Mouse (Mus musculus): ENCODE data around the gene Sfrp2. TPM values are rescaled to one million over a fixed set of nuclear protein-coding genes. Genes with fewer than 3 reads are reported as not detected.
A peak's percentile ranks its signal among the peaks of the same experiment; 100 is the strongest.

Sfrp2 gene
- polyA plus RNA-seq, 1 experiment from 2014 or later: 10.9 TPM

DNA sequence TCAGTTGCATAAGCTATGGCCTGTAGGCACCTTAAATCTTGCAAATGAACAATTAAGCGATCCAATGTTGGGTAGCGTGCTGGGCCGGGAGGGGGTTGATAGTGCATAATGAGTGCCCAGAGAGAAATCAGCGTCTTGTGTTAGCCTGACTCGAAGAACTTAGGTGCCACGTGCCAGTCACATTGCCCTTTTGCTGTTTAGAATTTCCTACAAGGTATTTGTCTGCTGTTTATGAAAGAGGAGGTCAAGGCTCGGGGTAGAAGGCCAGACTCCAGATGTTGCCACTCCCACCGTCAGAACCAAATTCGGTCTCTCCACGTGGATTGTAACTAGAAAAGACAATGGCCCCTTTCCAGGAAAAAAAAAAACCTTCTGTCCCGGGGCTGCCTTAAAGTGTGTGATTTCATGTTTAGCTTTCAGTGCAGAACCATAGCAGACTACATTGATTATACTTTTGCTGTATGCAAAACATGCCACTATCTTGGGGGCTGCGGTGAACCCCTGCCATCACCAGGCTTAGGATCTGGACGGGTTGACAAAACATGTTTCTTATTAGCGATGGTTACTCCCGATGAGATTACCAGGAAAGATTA, 11.0 kb upstream of the Sfrp2 start:
- H3K36me3 ChIP-seq: no peaks in the 10 kb centered on the region
- no peak overlapping the region for H3K4me3 ChIP-seq
- H3K27me3 ChIP-seq (replicated peaks): no peaks in the 10 kb centered on the region
- no peak for ATAC-seq
- H3K9me3 ChIP-seq (replicated peaks): no peaks in the 10 kb centered on the region
- no peak overlapping the region for H3K9ac ChIP-seq
- 76% methylated on average over 15 of the region's 15 CpGs for WGBS (ENCODE audit: insufficient replicate concordance)
- no peak overlapping the region for H3K4me2 ChIP-seq
- no peaks in the 10 kb centered on the region for H3K4me1 ChIP-seq
- no peak overlapping the region for H3K27ac ChIP-seq

- Histone ChIP-seq H3K27me3 (replicated peaks) (no peaks in the 10 kb centered on the region), H3K4me3 (no peak overlapping the region), H3K9ac (no peak overlapping the region), H3K27ac (no peak overlapping the region), H3K4me1 (no peaks in the 10 kb centered on the region), H3K36me3 (no peaks in the 10 kb centered on the region), H3K9me3 (replicated peaks) (no peaks in the 10 kb centered on the region), H3K4me2 (no peak overlapping the region)
- ATAC-seq: no peak
- WGBS (ENCODE audit: insufficient replicate concordance): 77% methylated on average over 6 of the region's 6 CpGs
Measured at GRCm38 (mm10) chr3:83755666-83756065, 10.5 kb upstream of the Sfrp2 start.

DNA sequence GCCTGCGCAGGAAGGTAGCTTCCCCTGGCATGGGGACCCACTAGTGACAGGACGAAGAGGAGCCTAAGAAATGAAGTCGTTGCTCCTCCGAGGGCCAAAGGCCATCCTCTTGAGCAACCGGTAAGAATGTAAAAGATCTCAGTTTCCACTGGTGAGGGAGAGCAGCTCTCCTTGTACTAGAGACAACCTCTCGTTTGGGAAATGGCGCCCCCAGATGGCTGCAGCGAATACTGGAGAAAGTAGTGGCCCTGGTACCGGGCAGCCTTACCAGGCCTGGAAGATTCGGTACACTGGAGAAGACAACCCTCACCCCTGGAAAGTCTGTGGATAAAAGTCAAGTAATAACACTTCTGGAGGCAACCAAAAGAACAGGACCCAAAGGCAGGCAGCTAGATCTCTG, 3.8 kb upstream of the Sfrp2 start:
- no peak for ATAC-seq
- Histone ChIP-seq H3K4me1 (0 out of 2 replicates have a peak, but pooled peaks cover 7% of the 10 kb centered on the region), H3K27me3 (replicated peaks) (peaks cover 52% of the 10 kb centered on the region), H3K4me3 (no peak overlapping the region), H3K4me2 (no peak overlapping the region), H3K9me3 (replicated peaks) (no peaks in the 10 kb centered on the region), H3K27ac (no peak overlapping the region), H3K36me3 (no peaks in the 10 kb centered on the region), H3K9ac (no peak overlapping the region)
- 55% methylated on average over 10 of the region's 10 CpGs for WGBS (ENCODE audit: insufficient replicate concordance)

GRCm38 (mm10) chr3:83763551-83764548, 2.3 kb upstream of the Sfrp2 start:
- ATAC-seq: peak; percentile 57; the same call in 1 of the 2 replicates
- no peaks in the 10 kb centered on the region for H3K9me3 ChIP-seq (replicated peaks)
- H3K27ac ChIP-seq: no peak overlapping the region
- WGBS (ENCODE audit: insufficient replicate concordance): 7% methylated on average over 40 of the region's 40 CpGs
- peak overlapping the region; percentile 58 for H3K4me2 ChIP-seq
- no peak overlapping the region for H3K9ac ChIP-seq
- peak overlapping the region; percentile 18 for H3K4me3 ChIP-seq
- H3K36me3 ChIP-seq: no peaks in the 10 kb centered on the region
- 0 out of 2 replicates have a peak, but pooled peaks cover 7% of the 10 kb centered on the region for H3K4me1 ChIP-seq
- peaks cover 66% of the 10 kb centered on the region for H3K27me3 ChIP-seq (replicated peaks)

- H3K27me3 ChIP-seq (replicated peaks): peaks cover 77% of the 10 kb centered on the region
- H3K9me3 ChIP-seq (replicated peaks): no peaks in the 10 kb centered on the region
- peak overlapping the region; percentile 29; the same call in 1 of the 2 replicates for H3K9ac ChIP-seq
- WGBS (ENCODE audit: insufficient replicate concordance): 2% methylated on average over 25 of the region's 25 CpGs
- peak overlapping the region; percentile 47 for H3K4me3 ChIP-seq
- H3K36me3 ChIP-seq: no peaks in the 10 kb centered on the region
- H3K4me2 ChIP-seq: peak overlapping the region; percentile 65
- 0 out of 2 replicates have a peak, but pooled peaks cover 7% of the 10 kb centered on the region for H3K4me1 ChIP-seq
- ATAC-seq: no peak
- no peak overlapping the region for H3K27ac ChIP-seq
Measured at GRCm38 (mm10) chr3:83766726-83767070, 577 bp downstream of the Sfrp2 start.

DNA sequence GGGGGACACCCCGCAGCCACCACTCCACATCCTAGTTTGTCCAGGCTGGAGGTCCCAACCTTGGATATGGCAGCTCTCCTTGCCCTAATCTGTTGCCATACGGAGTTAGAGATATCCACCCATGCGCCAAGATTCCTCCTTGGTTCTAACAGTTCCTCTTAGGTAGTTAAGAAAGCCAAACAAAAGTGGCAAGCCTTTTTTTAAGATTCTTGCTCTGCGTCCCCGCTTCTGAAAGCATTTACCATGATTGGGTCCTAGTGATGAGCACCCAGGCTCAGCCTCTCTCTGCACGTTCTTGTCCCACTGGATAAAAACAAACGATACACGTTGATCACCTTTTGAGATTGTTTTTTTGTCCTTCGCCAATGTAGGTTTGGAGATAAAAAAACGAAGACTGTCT, 1.0 kb downstream of the Sfrp2 start:
- 13% methylated on average over 10 of the region's 10 CpGs for WGBS (ENCODE audit: insufficient replicate concordance)
- H3K9me3 ChIP-seq (replicated peaks): no peaks in the 10 kb centered on the region
- no peak overlapping the region for H3K9ac ChIP-seq
- 0 out of 2 replicates have a peak, but pooled peaks cover 7% of the 10 kb centered on the region for H3K4me1 ChIP-seq
- H3K4me3 ChIP-seq: peak overlapping the region; percentile 47
- no peaks in the 10 kb centered on the region for H3K36me3 ChIP-seq
- H3K27me3 ChIP-seq (replicated peaks): peaks cover 73% of the 10 kb centered on the region
- H3K4me2 ChIP-seq: peak overlapping the region; percentile 65
- ATAC-seq: no peak
- no peak overlapping the region for H3K27ac ChIP-seq

DNA sequence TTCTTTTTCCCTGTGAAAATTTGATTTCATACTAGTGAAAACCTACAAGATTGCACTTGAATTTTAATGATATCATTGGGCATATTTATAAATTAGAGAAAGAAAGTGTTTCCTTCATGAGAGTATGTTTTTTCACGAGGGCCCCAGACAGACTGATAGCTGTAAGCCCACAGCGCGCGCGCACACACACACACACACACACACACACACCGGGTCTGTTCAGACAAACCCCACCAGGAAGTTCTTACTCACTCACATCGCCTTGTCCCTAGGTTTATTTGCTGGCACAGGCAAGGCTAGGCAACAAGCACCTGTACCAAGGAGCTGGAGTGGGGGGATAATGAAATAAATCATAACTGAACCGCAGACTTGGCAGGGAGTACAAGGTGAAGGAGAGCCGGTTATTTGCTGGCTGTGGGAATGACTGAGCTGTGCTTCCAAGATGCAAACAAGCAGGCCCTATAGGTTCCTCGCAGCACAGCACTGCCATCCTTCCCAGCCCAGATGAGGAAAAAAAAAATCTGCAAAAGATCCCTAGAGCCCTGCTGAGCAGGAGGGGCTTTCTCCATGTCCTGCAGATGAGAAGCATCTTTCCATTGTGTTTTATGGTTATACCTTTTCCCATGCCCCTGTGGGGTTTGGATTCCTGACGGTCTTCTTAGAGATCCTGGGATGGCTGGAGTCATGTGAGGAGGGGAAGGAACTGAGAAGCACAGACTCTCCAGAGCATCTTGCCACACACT, 2.3 kb downstream of the Sfrp2 start:
- H3K36me3 ChIP-seq: no peaks in the 10 kb centered on the region
- 40% methylated on average over 11 of the region's 11 CpGs for WGBS (ENCODE audit: insufficient replicate concordance)

DNA sequence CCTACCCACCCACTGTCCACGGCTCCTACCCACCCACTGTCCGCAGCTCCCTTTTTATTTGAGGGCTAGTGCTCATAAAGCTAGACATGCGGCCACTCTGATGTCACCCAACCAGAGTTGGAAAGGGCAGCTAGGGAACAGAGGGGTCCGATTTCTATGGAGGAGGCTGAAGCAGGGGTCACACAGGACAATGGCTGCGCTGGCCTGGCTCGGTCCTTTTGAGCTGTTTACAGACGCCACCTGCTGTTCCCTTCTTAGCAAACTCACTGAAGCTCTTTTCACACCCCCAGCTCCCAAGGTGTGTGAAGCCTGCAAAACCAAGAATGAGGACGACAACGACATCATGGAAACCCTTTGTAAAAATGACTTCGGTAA, 2.9 kb downstream of the Sfrp2 start:
- no peaks in the 10 kb centered on the region for H3K36me3 ChIP-seq
- H3K4me2 ChIP-seq: no peak overlapping the region
- H3K4me1 ChIP-seq: 0 out of 2 replicates have a peak, but pooled peaks cover 7% of the 10 kb centered on the region
- no peak overlapping the region for H3K27ac ChIP-seq
- WGBS (ENCODE audit: insufficient replicate concordance): 41% methylated on average over 10 of the region's 10 CpGs
- H3K9ac ChIP-seq: no peak overlapping the region
- H3K4me3 ChIP-seq: no peak overlapping the region
- H3K27me3 ChIP-seq (replicated peaks): peaks cover 61% of the 10 kb centered on the region
- H3K9me3 ChIP-seq (replicated peaks): no peaks in the 10 kb centered on the region
- ATAC-seq: no peak

More for the DNA sequence above, 2.3 kb downstream of the Sfrp2 start:
- H3K27me3 ChIP-seq (replicated peaks): peaks cover 66% of the 10 kb centered on the region
- H3K27ac ChIP-seq: no peak overlapping the region
- no peak overlapping the region for H3K4me3 ChIP-seq
- H3K4me1 ChIP-seq: 0 out of 2 replicates have a peak, but pooled peaks cover 7% of the 10 kb centered on the region
- H3K4me2 ChIP-seq: no peak overlapping the region
- ATAC-seq: no peak
- H3K9me3 ChIP-seq (replicated peaks): no peaks in the 10 kb centered on the region
- H3K9ac ChIP-seq: no peak overlapping the region

GRCm38 (mm10) chr3:83771160-83771869, 5.2 kb downstream of the Sfrp2 start:
- peak; percentile 65; the same call in 1 of the 2 replicates for ATAC-seq
- no peak overlapping the region for H3K4me3 ChIP-seq
- 0 out of 2 replicates have a peak, but pooled peaks cover 7% of the 10 kb centered on the region for H3K4me1 ChIP-seq
- WGBS (ENCODE audit: insufficient replicate concordance): 79% methylated on average over 10 of the region's 10 CpGs
- no peak overlapping the region for H3K27ac ChIP-seq
- no peak overlapping the region for H3K9ac ChIP-seq
- peaks cover 38% of the 10 kb centered on the region for H3K27me3 ChIP-seq (replicated peaks)
- no peaks in the 10 kb centered on the region for H3K9me3 ChIP-seq (replicated peaks)
- H3K4me2 ChIP-seq: no peak overlapping the region
- H3K36me3 ChIP-seq: no peaks in the 10 kb centered on the region

GRCm38 (mm10) chr3:83773281-83773680, 7.2 kb downstream of the Sfrp2 start:
- peaks cover 19% of the 10 kb centered on the region for H3K27me3 ChIP-seq (replicated peaks)
- H3K27ac ChIP-seq: no peak overlapping the region
- H3K4me2 ChIP-seq: no peak overlapping the region
- ATAC-seq: no peak
- H3K4me3 ChIP-seq: no peak overlapping the region
- no peak overlapping the region for H3K9ac ChIP-seq
- H3K9me3 ChIP-seq (replicated peaks): no peaks in the 10 kb centered on the region
- H3K4me1 ChIP-seq: no peaks in the 10 kb centered on the region
- WGBS (ENCODE audit: insufficient replicate concordance): 80% methylated on average over 18 of the region's 18 CpGs
- H3K36me3 ChIP-seq: no peaks in the 10 kb centered on the region

DNA sequence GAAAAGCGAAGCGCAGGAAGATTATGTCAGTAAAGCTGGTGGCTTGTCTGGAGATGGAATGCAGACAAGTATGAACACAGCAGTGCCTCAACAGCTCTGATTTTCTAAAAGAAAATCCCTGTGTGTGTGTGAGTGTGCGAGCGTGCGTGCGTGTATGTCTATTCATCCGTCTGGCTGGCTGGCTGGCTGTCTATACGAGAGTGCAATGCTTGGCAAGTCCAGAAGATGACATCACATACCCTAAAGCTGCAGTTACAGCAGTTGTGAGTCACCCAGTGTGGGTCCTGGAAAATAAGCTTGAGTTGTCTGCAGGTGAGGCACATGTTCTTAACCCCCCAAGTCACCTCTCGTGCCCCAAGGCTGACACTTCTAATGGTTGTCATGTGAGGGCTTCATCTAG, 9.3 kb downstream of the Sfrp2 start:
- ATAC-seq: no peak
- Histone ChIP-seq H3K9ac (no peak overlapping the region), H3K27me3 (replicated peaks) (no peaks in the 10 kb centered on the region), H3K27ac (no peak overlapping the region), H3K4me2 (no peak overlapping the region), H3K4me1 (no peaks in the 10 kb centered on the region), H3K36me3 (no peaks in the 10 kb centered on the region), H3K4me3 (no peak overlapping the region), H3K9me3 (replicated peaks) (no peaks in the 10 kb centered on the region)
- 75% methylated on average over 9 of the region's 9 CpGs for WGBS (ENCODE audit: insufficient replicate concordance)

All from liver, embryonic 12.5 days (tissue).